Mouse (Mus musculus) embryonic facial prominence, embryonic 11.5 days (tissue): ENCODE data around the gene Ppm1f. TPM values are rescaled to one million over a fixed set of nuclear protein-coding genes. Genes with fewer than 3 reads are reported as not detected.

Experiments
- ATAC-seq: fragments of 200-750 bp; cut with Nextera tagmentation; replicated peaks from 2 replicates; pipeline ENCODE4 v1.8.0; 2017; ENCODE audit warnings: low read depth; ENCODE audit not compliant: insufficient number of reproducible peaks, low FRiP score, low TSS enrichment
- DNase-seq: peaks from one replicate; pipeline ENCODE4 v3.0.0-alpha.2; 2015; ENCODE audit warnings: low spot score
- H3K27ac ChIP-seq: fragments of 300-500 bp; sonication (generic); replicated peaks from 2 replicates; pipeline ENCODE4 v1.5.1; 2014; ENCODE audit warnings: mild to moderate bottlenecking, low read depth, low read length, control low read depth
- H3K27me3 ChIP-seq: fragments of 300-500 bp; sonication (generic); 2 replicates; pipeline ENCODE4 v1.6.1; 2014; ENCODE audit warnings: mild to moderate bottlenecking, low read length, moderate library complexity, mixed read lengths; ENCODE audit not compliant: control insufficient read depth, insufficient read depth
- H3K36me3 ChIP-seq: fragments of 300-500 bp; sonication (generic); replicated peaks from 2 replicates; pipeline ENCODE4 v1.6.1; 2014; ENCODE audit warnings: low read depth, mild to moderate bottlenecking, low read length, moderate library complexity, mixed read lengths; ENCODE audit not compliant: control insufficient read depth, insufficient read depth
- H3K4me1 ChIP-seq: fragments of 300-500 bp; sonication (generic); 2 replicates; pipeline ENCODE4 v1.6.1; 2014; ENCODE audit warnings: low read length, mixed read lengths; ENCODE audit not compliant: control insufficient read depth, insufficient read depth
- H3K4me2 ChIP-seq: fragments of 300-500 bp; sonication (generic); 2 replicates; pipeline ENCODE4 v1.6.1; 2014; ENCODE audit warnings: low read depth, mild to moderate bottlenecking, control low read depth, low read length, moderate library complexity
- H3K4me3 ChIP-seq: fragments of 300-500 bp; sonication (generic); 2 replicates; pipeline ENCODE4 v1.5.1; 2014; ENCODE audit warnings: low read depth, low read length, control low read depth
- H3K9ac ChIP-seq: fragments of 300-500 bp; sonication (generic); replicated peaks from 2 replicates; pipeline ENCODE4 v1.6.1; 2014; ENCODE audit warnings: mild to moderate bottlenecking, control low read depth, low read length
- H3K9me3 ChIP-seq: fragments of 300-500 bp; sonication (generic); replicated peaks from 2 replicates; pipeline ENCODE4 v1.6.1; 2016; ENCODE audit warnings: mild to moderate bottlenecking, low read length, inconsistent platforms, mixed read lengths; ENCODE audit not compliant: control insufficient read depth
- WGBS: fragments of 180-500 bp; shearing (Covaris S2); extraction: QIAGEN DNeasy Blood & Tissue Kit; methylation state at CpG from one replicate; pipeline ENCODE4 v1.1.7; 2014; 5-methylcytosine and 5-hydroxymethylcytosine counted together
- polyA plus RNA-seq: library from polyadenylated mRNA; unstranded; fragments of >200 nt; fragmentation: Nextera tagmentation; extraction: Ambion mirVana; gene quantifications from 2 replicates; pipeline ENCODE4 v1.2.1, GENCODE M21; 2014

Ppm1f gene
- polyA plus RNA-seq, 1 experiment from 2014 or later: 15.6 TPM

DNA sequence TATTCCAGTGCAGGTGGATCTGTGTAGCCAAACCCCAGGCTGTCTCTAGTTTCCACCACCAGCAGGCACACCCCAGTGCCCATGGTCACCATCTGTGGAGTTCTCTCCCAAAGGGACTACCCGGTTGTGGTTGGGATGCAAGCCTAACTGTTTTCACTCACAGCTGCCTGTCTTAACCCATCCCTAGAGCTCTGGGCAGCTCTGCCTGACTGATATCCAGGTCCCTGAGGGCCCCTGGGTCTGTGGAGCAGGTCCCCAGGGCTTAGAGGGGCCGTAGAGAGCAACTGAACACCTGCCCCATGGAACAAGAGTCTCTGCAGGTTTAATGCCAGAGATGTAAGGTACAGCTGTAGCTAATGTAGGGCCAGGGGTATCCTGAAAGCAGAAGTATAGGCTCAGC is 32.3 kb upstream of the Ppm1f start, which contains the start of gene Igll1:
Gene Igll1, minus strand, starts transcription at position 8 of the 400 bp plus-strand sequence.
- H3K27ac ChIP-seq: no peak within 1 kb of the TSS
- no peak within 1 kb of the TSS for H3K9ac ChIP-seq
- H3K4me2 ChIP-seq: no peak within 1 kb of the TSS
- no peaks in the 10 kb centered on the region for H3K9me3 ChIP-seq
- H3K27me3 ChIP-seq: no peaks in the 10 kb centered on the region
- no peak for DNase-seq
- WGBS: 82% methylated on average over 2 of the region's 2 CpGs
- no peak within 1 kb of the TSS for H3K4me3 ChIP-seq
- H3K4me1 ChIP-seq: no peaks in the 10 kb centered on the region
- no peak for ATAC-seq
- no peaks in the 10 kb centered on the region for H3K36me3 ChIP-seq

DNA sequence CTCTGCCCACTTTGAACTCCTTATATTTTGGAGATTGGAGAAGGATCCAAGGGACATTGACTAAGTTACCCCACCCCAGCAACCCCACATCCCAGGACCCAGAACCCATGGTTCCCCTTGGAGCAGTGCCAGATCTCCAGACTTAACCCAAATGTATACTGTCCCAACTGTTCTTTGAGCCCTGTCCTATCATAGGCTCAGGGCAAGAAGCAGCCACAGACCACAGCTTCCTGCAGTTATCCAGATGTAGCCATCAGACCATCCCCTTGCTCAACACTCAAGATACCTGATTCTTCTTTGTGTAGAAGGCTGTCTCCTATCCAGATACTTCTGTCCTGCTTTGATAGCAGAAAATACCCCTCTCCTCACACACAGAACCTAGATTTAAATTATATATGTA is 31.1 kb upstream of the Ppm1f start:
- ATAC-seq: no peak
- H3K4me1 ChIP-seq: no peaks in the 10 kb centered on the region
- DNase-seq: no peak
- no peaks in the 10 kb centered on the region for H3K27me3 ChIP-seq
- no peaks in the 10 kb centered on the region for H3K36me3 ChIP-seq
- no peaks in the 10 kb centered on the region for H3K9me3 ChIP-seq
- no peak overlapping the region for H3K4me2 ChIP-seq
- no peak overlapping the region for H3K4me3 ChIP-seq
- no peak overlapping the region for H3K9ac ChIP-seq
- no peak overlapping the region for H3K27ac ChIP-seq

DNA sequence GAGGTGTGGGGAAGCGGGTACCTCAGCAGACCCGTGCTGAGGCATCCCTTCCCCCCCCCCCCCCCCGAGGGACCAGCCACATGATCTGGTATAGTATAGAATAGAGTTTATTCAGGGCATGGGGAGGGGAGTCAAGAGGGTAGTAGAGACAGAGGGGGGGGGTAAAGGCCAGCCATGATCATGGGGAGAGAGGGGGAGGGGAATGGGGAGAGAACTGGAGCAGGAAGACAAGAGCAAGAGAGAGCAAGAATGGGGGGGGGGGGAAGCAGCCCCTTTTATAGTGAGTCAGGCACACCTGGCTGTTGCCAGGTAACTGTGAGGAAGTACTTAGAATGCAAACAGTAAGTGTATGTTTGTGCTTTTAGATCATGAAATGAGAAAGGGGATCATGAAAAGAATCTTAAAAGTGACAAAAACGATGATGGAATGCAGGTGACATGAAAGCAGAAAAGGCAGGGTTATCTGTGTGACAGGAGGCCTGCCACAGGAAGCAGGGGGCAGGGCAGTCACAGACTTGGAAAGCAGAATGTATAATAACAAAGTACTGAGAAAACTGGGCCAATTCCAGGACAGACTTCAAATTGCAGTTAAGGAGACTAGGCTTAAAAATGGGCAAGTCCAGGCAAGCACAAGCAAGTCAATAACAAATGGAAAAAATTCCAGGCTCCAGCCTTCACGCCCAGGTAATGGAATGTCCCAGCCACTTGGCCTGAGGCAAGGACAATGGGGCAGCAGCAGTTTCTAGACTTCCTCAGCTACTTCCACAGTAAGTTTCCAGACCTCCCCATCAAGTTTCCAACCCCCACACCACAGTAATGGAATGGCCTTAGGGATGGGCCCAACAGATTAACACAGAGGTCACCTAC is 30.3 kb upstream of the Ppm1f start:
- H3K9ac ChIP-seq: no peak overlapping the region
- WGBS: 39% methylated on average over 4 of the region's 5 CpGs
- no peaks in the 10 kb centered on the region for H3K27me3 ChIP-seq
- DNase-seq: peak; percentile 47
- H3K4me2 ChIP-seq: no peak overlapping the region
- ATAC-seq: no peak
- H3K4me1 ChIP-seq: no peaks in the 10 kb centered on the region
- no peak overlapping the region for H3K4me3 ChIP-seq
- no peaks in the 10 kb centered on the region for H3K36me3 ChIP-seq
- no peak overlapping the region for H3K27ac ChIP-seq
- no peaks in the 10 kb centered on the region for H3K9me3 ChIP-seq

GRCm38 (mm10) chr16:16870241-16870616 is 26.0 kb upstream of the Ppm1f start:
- ATAC-seq (peak; percentile 57), DNase-seq (peak; percentile 2)
- Histone ChIP-seq H3K4me2 (peak overlapping the region; percentile 0; the same call in 1 of the 2 replicates), H3K36me3 (no peaks in the 10 kb centered on the region), H3K27me3 (no peaks in the 10 kb centered on the region), H3K4me1 (no peaks in the 10 kb centered on the region), H3K4me3 (peak overlapping the region; percentile 55), H3K9ac (peak overlapping the region; percentile 76), H3K9me3 (no peaks in the 10 kb centered on the region), H3K27ac (0 out of 2 replicates have a peak overlapping the region, but pooled peaks have one; percentile 79)
- 32% methylated on average over 7 of the region's 7 CpGs for WGBS

- no peaks in the 10 kb centered on the region for H3K4me1 ChIP-seq
These were observed 25.5 kb upstream of the Ppm1f start, which contains the start of the genes Top3b and Vpreb1 for GRCm38 (mm10) chr16:16870617-16871331. Top3b (plus strand) TSS chr16:16870736. Vpreb1 (minus strand) TSS chr16:16870843.

GRCm38 (mm10) chr16:16879025-16879424 is 17.2 kb upstream of the Ppm1f start:
- H3K36me3 ChIP-seq: no peaks in the 10 kb centered on the region; the same call in none of the 2 replicates
- H3K27me3 ChIP-seq: no peaks in the 10 kb centered on the region
- no peak overlapping the region for H3K4me3 ChIP-seq
- no peak overlapping the region for H3K9ac ChIP-seq
- WGBS: 86% methylated on average over 5 of the region's 5 CpGs
- H3K27ac ChIP-seq: no peak overlapping the region
- DNase-seq (no peak), ATAC-seq (no peak)
- no peak overlapping the region for H3K4me2 ChIP-seq
- no peaks in the 10 kb centered on the region for H3K9me3 ChIP-seq
- no peaks in the 10 kb centered on the region for H3K4me1 ChIP-seq

More at GRCm38 (mm10) chr16:16870617-16871331, 25.5 kb upstream of the Ppm1f start, which contains the start of the genes Top3b and Vpreb1:
- DNase-seq: peak; percentile 94
- Histone ChIP-seq H3K9me3 (no peaks in the 10 kb centered on the region), H3K4me3 (peak within 1 kb of the TSS; percentile 55), H3K36me3 (no peaks in the 10 kb centered on the region), H3K27me3 (no peaks in the 10 kb centered on the region), H3K4me2 (peak within 1 kb of the TSS; percentile 63), H3K27ac (peak within 1 kb of the TSS; percentile 79), H3K9ac (peak within 1 kb of the TSS; percentile 76)
- under 1% methylated on average over 49 of the region's 49 CpGs for WGBS
- peak; percentile 97 for ATAC-seq

- ATAC-seq (no peak), DNase-seq (no peak)
- Histone ChIP-seq H3K4me2 (no peak overlapping the region), H3K27me3 (no peaks in the 10 kb centered on the region), H3K36me3 (peaks cover 5% of the 10 kb centered on the region), H3K9ac (no peak overlapping the region), H3K27ac (no peak overlapping the region), H3K9me3 (no peaks in the 10 kb centered on the region), H3K4me3 (no peak overlapping the region), H3K4me1 (no peaks in the 10 kb centered on the region)
- WGBS: 92% methylated on average over 1 of the region's 1 CpGs
These were observed 7.9 kb upstream of the Ppm1f start for GRCm38 (mm10) chr16:16888341-16888740.

DNA sequence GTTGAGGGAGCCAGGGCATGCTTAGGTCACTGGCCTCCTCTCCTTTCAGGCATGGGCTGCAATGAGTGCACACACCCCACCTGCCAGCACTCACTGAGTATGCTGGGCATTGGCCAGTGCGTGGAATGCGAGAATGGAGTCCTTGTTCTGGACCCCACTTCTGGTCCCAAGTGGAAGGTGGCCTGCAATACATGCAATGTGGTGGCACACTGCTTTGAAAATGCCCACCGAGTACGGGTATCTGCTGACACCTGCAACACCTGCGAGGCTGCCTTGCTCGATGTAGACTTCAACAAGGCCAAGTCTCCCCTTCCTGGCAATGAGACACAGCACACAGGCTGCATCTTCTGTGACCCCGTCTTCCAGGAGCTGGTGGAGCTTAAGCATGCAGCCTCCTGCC is 3.9 kb upstream of the Ppm1f start:
- H3K27me3 ChIP-seq: no peaks in the 10 kb centered on the region
- no peaks in the 10 kb centered on the region for H3K4me1 ChIP-seq
- H3K4me3 ChIP-seq: no peak overlapping the region
- no peak overlapping the region for H3K9ac ChIP-seq
- no peaks in the 10 kb centered on the region for H3K9me3 ChIP-seq
- ATAC-seq (no peak), DNase-seq (no peak)
- WGBS: 96% methylated on average over 7 of the region's 7 CpGs
- H3K36me3 ChIP-seq: peaks cover 5% of the 10 kb centered on the region
- H3K27ac ChIP-seq: no peak overlapping the region
- no peak overlapping the region for H3K4me2 ChIP-seq
